Mouse (Mus musculus): ENCODE measurements around the gene Lrrc59.

DNA sequence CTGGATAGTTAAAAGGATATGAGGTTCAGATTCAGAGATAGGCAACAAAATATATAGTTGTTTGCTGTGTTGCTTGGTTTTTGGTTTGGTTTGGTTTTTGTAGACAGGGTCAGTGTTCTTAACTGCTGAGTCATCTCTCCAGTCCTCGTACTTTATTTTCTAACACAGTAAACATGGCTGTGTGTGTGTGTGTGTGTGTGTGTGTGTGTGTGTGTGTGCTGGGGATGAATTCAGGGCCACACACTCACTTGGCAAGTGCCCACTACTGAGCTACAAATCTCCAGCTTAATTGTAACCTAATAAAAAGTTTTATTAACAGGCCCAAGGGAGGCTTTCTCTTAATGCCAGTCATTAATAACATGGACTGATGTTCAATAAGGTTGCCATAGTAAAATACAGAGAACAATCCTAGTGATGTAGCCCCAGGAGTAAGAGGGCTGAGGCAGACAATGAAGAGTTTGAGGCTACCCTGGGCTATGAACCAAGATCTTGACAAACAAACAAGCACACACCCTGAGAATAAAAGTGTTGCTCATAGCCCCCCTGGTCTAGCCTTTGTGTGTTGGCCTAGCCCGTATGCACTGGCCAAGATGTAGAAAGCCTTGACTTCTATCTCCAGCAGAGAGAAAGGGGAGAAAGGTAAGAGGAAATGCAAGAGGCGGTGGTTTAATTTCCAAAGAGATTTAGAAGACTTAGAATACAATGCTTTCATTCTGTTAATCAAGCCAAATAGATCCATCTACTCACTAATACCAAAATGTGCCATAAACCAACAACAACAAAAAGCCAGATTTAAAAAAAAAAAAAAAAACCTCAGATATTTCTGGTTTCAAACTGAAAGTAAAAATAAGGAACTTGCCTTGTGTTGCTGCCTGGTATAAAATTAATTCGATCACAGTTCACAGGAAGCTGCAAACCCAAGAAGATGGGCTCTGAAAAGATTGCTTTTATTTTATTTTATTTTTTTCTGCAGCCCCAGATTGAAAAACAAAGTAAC is 18.5 kb upstream of the Lrrc59 start:
- TF ChIP-seq MAFK (IDR thresholded peaks at IDR 0.05; ENCODE audit: insufficient read depth, low read depth, low read length) (no peak), HCFC1 (IDR thresholded peaks at IDR 0.05; ENCODE audit: borderline replicate concordance, insufficient read depth, low read length) (no peak), CHD2 (IDR thresholded peaks at IDR 0.05; ENCODE audit: low read depth, low read length) (no peak), ZC3H11A (IDR thresholded peaks at IDR 0.05; ENCODE audit: borderline replicate concordance, low read depth, low read length) (no peak)

Measured in ES-E14 (cell line).